Mouse (Mus musculus): ENCODE data around the gene Hormad1.
"Not testable (repeated sequence)": the region's sequence is repeated elsewhere in the genome, so short reads cannot be mapped to it uniquely, and the experiment has no call there.

Gene Hormad1

GRCm38 (mm10) chr3:95569585-95569984, 10.1 kb downstream of the Hormad1 start:
- DNase-seq = no peak

- no peak for DNase-seq
These were observed 28.5 kb downstream of the Hormad1 start for GRCm38 (mm10) chr3:95587754-95588603.

GRCm38 (mm10) chr3:95588604-95589086, 29.2 kb downstream of the Hormad1 start, which contains the start of gene Golph3l:
TSS of gene Golph3l (plus strand) at chr3:95588934.
- DNase-seq = peak; percentile 94

- DNase-seq = no peak
These were observed 39.3 kb downstream of the Hormad1 start for GRCm38 (mm10) chr3:95598734-95599133.

GRCm38 (mm10) chr3:95601287-95601686, 41.8 kb downstream of the Hormad1 start:
- DNase-seq = no peak

- DNase-seq = peak; percentile 55
These were observed 46.6 kb downstream of the Hormad1 start for GRCm38 (mm10) chr3:95606096-95606495.

- DNase-seq = no peak
These were observed 49.7 kb downstream of the Hormad1 start for GRCm38 (mm10) chr3:95609195-95609594.

- no peak for DNase-seq
These were observed 54.5 kb downstream of the Hormad1 start for GRCm38 (mm10) chr3:95613996-95614395.

- DNase-seq = no peak
These were observed 59.0 kb downstream of the Hormad1 start for GRCm38 (mm10) chr3:95618511-95618910.

- no peak for DNase-seq
These were observed 61.8 kb downstream of the Hormad1 start for GRCm38 (mm10) chr3:95621241-95621640.

- DNase-seq = not testable (repeated sequence)
These were observed 62.9 kb downstream of the Hormad1 start for GRCm38 (mm10) chr3:95622421-95622820.

GRCm38 (mm10) chr3:95623551-95623950, 64.1 kb downstream of the Hormad1 start:
- no peak for DNase-seq

GRCm38 (mm10) chr3:95623991-95624515, 64.6 kb downstream of the Hormad1 start:
- not testable (repeated sequence) for DNase-seq

GRCm38 (mm10) chr3:95624628-95625503, 65.4 kb downstream of the Hormad1 start, which contains the start of gene Ensa:
TSS of gene Ensa (plus strand) at chr3:95624993.
- peak; percentile 98 for DNase-seq

GRCm38 (mm10) chr3:95627763-95628162, 68.3 kb downstream of the Hormad1 start:
- no peak for DNase-seq

GRCm38 (mm10) chr3:95629755-95630154, 70.3 kb downstream of the Hormad1 start:
- no peak for DNase-seq

- no peak for DNase-seq
These were observed 71.4 kb downstream of the Hormad1 start for GRCm38 (mm10) chr3:95630856-95631255.

GRCm38 (mm10) chr3:95631304-95631703, 71.8 kb downstream of the Hormad1 start:
- no peak for DNase-seq

- DNase-seq = peak; percentile 34
These were observed 73.4 kb downstream of the Hormad1 start for GRCm38 (mm10) chr3:95632648-95633588.

- DNase-seq = peak; percentile 32
These were observed 76.2 kb downstream of the Hormad1 start for GRCm38 (mm10) chr3:95635636-95636035.

GRCm38 (mm10) chr3:95636072-95636471, 76.6 kb downstream of the Hormad1 start:
- no peak for DNase-seq

Data from kidney, postnatal 10 days (tissue).